Mouse (Mus musculus): Measurements from ENCODE around the gene Aph1a.
A peak's percentile ranks its signal among the peaks of the same experiment; 100 is the strongest.

- TF ChIP-seq CTCF (IDR thresholded peaks at IDR 0.05; ENCODE audit: low read depth, low read length) (no peak), POLR2A (IDR thresholded peaks at IDR 0.05; ENCODE audit: extremely low read depth, insufficient read depth, low read length) (peak; percentile 91)
Observed at GRCm38 (mm10) chr3:95928658-95929503, 35.1 kb downstream of the Aph1a start, which contains the start of gene Anp32e.
